Mouse (Mus musculus) C2C12 (cell line): ENCODE data around the gene Lrrc8d. TPM values are rescaled to one million over a fixed set of nuclear protein-coding genes. Genes with fewer than 3 reads are reported as not detected.

Source experiments
- H3K27me3 ChIP-seq: one replicate; pipeline ENCODE4 v1.6.1; 2011; ENCODE audit not compliant: control insufficient read depth, insufficient read depth, insufficient read length
- H3K36me3 ChIP-seq: one replicate; pipeline ENCODE4 v1.6.1; 2011; ENCODE audit not compliant: control insufficient read depth, insufficient read depth
- H3K4me3 ChIP-seq: one replicate; pipeline ENCODE4 v1.5.1; 2011; ENCODE audit warnings: mild to moderate bottlenecking, control low read depth; ENCODE audit not compliant: poor library complexity, insufficient read depth, severe bottlenecking
- H3K79me2 ChIP-seq: one replicate; pipeline ENCODE4 v1.6.1; 2011; ENCODE audit not compliant: control insufficient read depth, insufficient read depth
- H3K79me3 ChIP-seq: one replicate; pipeline ENCODE4 v1.6.1; 2011; ENCODE audit warnings: low read depth, control low read depth
- H3ac ChIP-seq: one replicate; pipeline ENCODE3; 2011; ENCODE audit warnings: low read depth; ENCODE audit not compliant: control insufficient read depth, insufficient read length
- CEBPB ChIP-seq: IDR thresholded peaks from one replicate; pipeline ENCODE4 v1.6.1; 2011; ENCODE audit warnings: low read depth, mild to moderate bottlenecking, control low read depth, moderate library complexity
- CTCF ChIP-seq: IDR thresholded peaks from one replicate; pipeline ENCODE4 v1.5.1; 2011; ENCODE audit not compliant: control insufficient read depth, insufficient read depth, insufficient read length
- FOSL1 ChIP-seq: IDR thresholded peaks from one replicate; pipeline ENCODE4 v1.8.0; 2011; ENCODE audit warnings: mild to moderate bottlenecking, low read length; ENCODE audit not compliant: poor library complexity, insufficient read depth, severe bottlenecking
- MAX ChIP-seq: IDR thresholded peaks from one replicate; pipeline ENCODE4 v1.6.1; 2011; ENCODE audit warnings: mild to moderate bottlenecking, control low read depth
- MYOD1 ChIP-seq: IDR thresholded peaks from one replicate; pipeline ENCODE4 v1.6.1; 2011; ENCODE audit warnings: low read depth; ENCODE audit not compliant: control insufficient read depth, insufficient read length
- MYOG ChIP-seq: IDR thresholded peaks from one replicate; pipeline ENCODE4 v1.6.1; 2011; ENCODE audit not compliant: control insufficient read depth, insufficient read length; ENCODE audit errors: extremely low read depth
- USF1 ChIP-seq: IDR thresholded peaks from one replicate; pipeline ENCODE4 v1.6.1; 2011; ENCODE audit warnings: low read depth, mild to moderate bottlenecking, control low read depth, moderate library complexity
- polyA plus RNA-seq: library from polyadenylated mRNA; unstranded; fragments of >200 nt; fragmentation: generic; extraction: Trizol; gene quantifications from one replicate; pipeline ENCODE4 v1.2.1, GENCODE M21; 2012; ENCODE audit warnings: missing spikeins

Lrrc8d gene
- polyA plus RNA-seq, 1 experiment, result 21.1 TPM

GRCm38 (mm10) chr5:105847726-105848125 is 148.0 kb downstream of the Lrrc8d start:
- Histone ChIP-seq H3K27me3 (no peaks in the 10 kb centered on the region), H3K79me3 (no peaks in the 10 kb centered on the region), H3K36me3 (no peaks in the 10 kb centered on the region), H3ac (no peak overlapping the region), H3K79me2 (no peaks in the 10 kb centered on the region), H3K4me3 (no peak overlapping the region)
- TF ChIP-seq USF1 (no peak), CEBPB (no peak), MYOD1 (no peak), CTCF (no peak), FOSL1 (no peak), MAX (no peak), MYOG (no peak)

- no peaks in the 10 kb centered on the region for H3K36me3 ChIP-seq
- no peaks in the 10 kb centered on the region for H3K79me3 ChIP-seq
- TF ChIP-seq CEBPB (no peak), MYOD1 (no peak), MAX (no peak), FOSL1 (no peak), MYOG (no peak), USF1 (no peak), CTCF (no peak)
- H3K79me2 ChIP-seq, result no peaks in the 10 kb centered on the region
- no peak overlapping the region for H3ac ChIP-seq
- no peaks in the 10 kb centered on the region for H3K27me3 ChIP-seq
- H3K4me3 ChIP-seq, result no peak overlapping the region
Measured at GRCm38 (mm10) chr5:105849222-105849621, 149.5 kb downstream of the Lrrc8d start.

- H3K36me3 ChIP-seq, result no peaks in the 10 kb centered on the region
- no peak overlapping the region for H3ac ChIP-seq
- H3K79me3 ChIP-seq, result no peaks in the 10 kb centered on the region
- no peak overlapping the region for H3K4me3 ChIP-seq
- H3K79me2 ChIP-seq, result no peaks in the 10 kb centered on the region
- TF ChIP-seq USF1 (no peak), CTCF (no peak), CEBPB (no peak), MYOG (no peak), MYOD1 (no peak)
- H3K27me3 ChIP-seq, result no peaks in the 10 kb centered on the region
Measured at GRCm38 (mm10) chr5:105849643-105850042, 149.9 kb downstream of the Lrrc8d start.

GRCm38 (mm10) chr5:105853271-105853670 is 153.5 kb downstream of the Lrrc8d start:
- Histone ChIP-seq H3K79me3 (no peaks in the 10 kb centered on the region), H3K4me3 (no peak overlapping the region), H3K79me2 (no peaks in the 10 kb centered on the region), H3K27me3 (no peaks in the 10 kb centered on the region), H3K36me3 (no peaks in the 10 kb centered on the region), H3ac (no peak overlapping the region)
- TF ChIP-seq CTCF, result no peak
- TF ChIP-seq FOSL1, result no peak
- no peak for TF ChIP-seq CEBPB
- TF ChIP-seq MAX, result no peak
- TF ChIP-seq MYOG, result no peak
- TF ChIP-seq MYOD1, result no peak
- TF ChIP-seq USF1, result no peak

GRCm38 (mm10) chr5:105857486-105857885 is 157.7 kb downstream of the Lrrc8d start:
- no peak overlapping the region for H3ac ChIP-seq
- H3K36me3 ChIP-seq, result no peaks in the 10 kb centered on the region
- H3K4me3 ChIP-seq, result no peak overlapping the region
- no peaks in the 10 kb centered on the region for H3K79me2 ChIP-seq
- no peaks in the 10 kb centered on the region for H3K27me3 ChIP-seq
- no peaks in the 10 kb centered on the region for H3K79me3 ChIP-seq
- TF ChIP-seq MYOD1 (peak; percentile 84), CEBPB (no peak), MAX (no peak)

GRCm38 (mm10) chr5:105858754-105859694 is 159.3 kb downstream of the Lrrc8d start:
- no peaks in the 10 kb centered on the region for H3K36me3 ChIP-seq
- TF ChIP-seq USF1 (peak; percentile 46), CEBPB (no peak), MYOG (no peak), FOSL1 (no peak)

More at GRCm38 (mm10) chr5:105858754-105859694, 159.3 kb downstream of the Lrrc8d start:
- Histone ChIP-seq H3K79me3 (no peaks in the 10 kb centered on the region), H3ac (no peak overlapping the region), H3K79me2 (no peaks in the 10 kb centered on the region), H3K4me3 (no peak overlapping the region), H3K27me3 (no peaks in the 10 kb centered on the region)
